Mouse (Mus musculus): ENCODE results near the gene Osbpl9.
A peak's percentile ranks its signal among the peaks of the same experiment; 100 is the strongest.

The Osbpl9 gene

GRCm38 (mm10) chr4:109207524-109207923 lies 5.5 kb upstream of the Osbpl9 start:
- DNase-seq (ENCODE audit: low spot score in 2 of 2), result no peak

GRCm38 (mm10) chr4:109204416-109204815 lies 2.3 kb upstream of the Osbpl9 start:
- no peak for DNase-seq (ENCODE audit: low spot score in 2 of 2)

- DNase-seq (ENCODE audit: low spot score in 2 of 2), result no peak
Observed at GRCm38 (mm10) chr4:109203931-109204330, 1.9 kb upstream of the Osbpl9 start.

GRCm38 (mm10) chr4:109199069-109199468 lies 3.0 kb downstream of the Osbpl9 start:
- DNase-seq (ENCODE audit: low spot score in 2 of 2), result no peak

- no peak for DNase-seq (ENCODE audit: low spot score in 2 of 2)
Observed at GRCm38 (mm10) chr4:109195900-109196629, 6.0 kb downstream of the Osbpl9 start.

GRCm38 (mm10) chr4:109193886-109194285 lies 8.2 kb downstream of the Osbpl9 start:
- no peak for DNase-seq (ENCODE audit: low spot score in 2 of 2)

- no peak for DNase-seq (ENCODE audit: low spot score in 2 of 2)
Observed at GRCm38 (mm10) chr4:109191598-109191997, 10.5 kb downstream of the Osbpl9 start.

- DNase-seq (ENCODE audit: low spot score in 2 of 2), result no peak
Observed at GRCm38 (mm10) chr4:109185616-109186405, 16.3 kb downstream of the Osbpl9 start.

DNA sequence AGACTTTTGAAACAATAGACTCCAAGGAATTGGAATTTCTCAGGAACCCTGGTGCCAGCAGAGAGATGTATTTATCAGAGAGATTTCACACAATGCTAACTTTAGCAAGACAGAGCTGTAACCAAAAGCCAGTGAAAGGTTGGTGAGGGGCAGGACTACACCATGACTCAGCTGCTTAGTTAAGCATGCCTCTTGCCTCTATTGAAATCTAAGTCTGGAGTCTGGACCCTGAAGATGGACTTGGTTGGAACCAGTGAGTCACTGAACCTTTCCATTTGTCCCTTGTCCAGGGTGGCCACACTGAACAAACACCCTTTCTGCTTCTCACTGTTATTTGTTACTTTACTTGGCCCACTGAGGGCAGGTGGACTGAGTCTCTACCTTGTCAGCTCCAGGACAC lies 26.4 kb downstream of the Osbpl9 start:
- no peak for DNase-seq (ENCODE audit: low spot score in 2 of 2)

DNA sequence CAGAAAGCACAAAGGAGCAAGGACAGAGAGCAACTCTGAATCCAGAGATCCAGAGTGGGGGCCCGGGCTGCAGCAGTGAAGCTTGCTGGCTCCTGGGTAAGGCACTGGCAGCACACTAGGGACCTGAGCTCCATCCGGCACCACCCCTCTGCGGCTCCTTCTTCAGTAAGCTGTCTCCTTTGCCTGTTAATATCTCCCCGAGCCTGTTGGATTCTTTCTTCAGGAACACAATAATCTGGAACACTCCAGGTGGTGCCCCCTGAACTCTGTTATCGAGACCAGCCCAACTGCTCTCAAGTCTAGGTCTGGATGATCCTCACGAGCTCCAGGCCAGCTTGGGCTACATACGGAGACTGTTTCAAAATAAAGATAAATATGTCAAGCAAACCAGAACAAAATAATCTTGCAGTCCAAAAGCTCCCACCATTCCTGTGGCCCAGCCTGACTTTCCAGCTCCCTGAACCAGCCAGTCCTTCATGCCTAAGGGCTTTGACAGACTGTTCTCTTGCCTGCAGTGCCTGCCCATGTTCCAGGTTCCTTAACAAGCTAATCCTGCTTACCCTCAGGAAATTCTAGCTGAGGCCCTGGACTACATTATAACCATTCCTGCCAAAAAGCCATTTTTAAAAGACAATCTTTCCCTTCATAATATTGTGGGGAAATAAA lies 28.2 kb downstream of the Osbpl9 start:
- DNase-seq (ENCODE audit: low spot score in 2 of 2), result no peak

GRCm38 (mm10) chr4:109173369-109173768 lies 28.7 kb downstream of the Osbpl9 start:
- no peak for DNase-seq (ENCODE audit: low spot score in 2 of 2)

- DNase-seq (ENCODE audit: low spot score in 2 of 2), result peak; percentile 73 to 86
Observed at GRCm38 (mm10) chr4:109165521-109166173, 36.4 kb downstream of the Osbpl9 start.

DNA sequence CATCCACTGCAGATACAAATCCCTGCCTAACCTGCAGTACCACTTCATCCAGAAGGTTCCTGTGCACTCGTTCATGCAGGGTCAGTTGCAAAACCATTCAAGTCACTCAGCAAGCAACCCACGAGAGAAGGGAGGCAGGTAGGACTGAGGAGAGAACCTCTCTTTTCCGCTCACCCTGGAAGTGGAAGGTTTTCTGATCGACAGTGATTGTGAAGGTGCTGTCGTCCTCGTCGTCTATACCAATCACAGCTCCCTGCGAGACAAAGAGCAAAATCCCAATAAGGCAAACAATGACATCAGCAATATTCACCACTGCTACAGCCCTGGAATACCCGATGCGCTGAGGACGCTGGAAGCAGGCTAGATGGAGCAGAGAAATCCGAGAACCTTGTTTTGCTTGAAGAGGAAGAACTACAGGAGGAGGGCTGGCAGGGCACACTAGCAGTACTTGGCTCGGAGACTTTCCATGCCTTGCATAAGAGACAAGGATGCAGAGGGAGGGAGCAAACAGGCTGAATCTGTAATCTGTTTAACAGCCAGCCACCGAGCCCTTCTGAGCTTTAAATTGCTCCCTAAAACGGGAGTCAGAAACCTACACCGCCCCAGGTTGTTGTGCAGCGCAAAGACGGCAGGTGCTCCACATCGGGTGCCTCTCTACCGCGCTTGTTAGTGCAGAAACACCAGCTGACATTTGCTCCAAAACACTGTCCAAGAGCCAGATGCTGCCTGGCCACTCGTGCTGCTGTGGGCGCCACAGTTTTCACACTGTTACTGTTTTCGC lies 45.4 kb downstream of the Osbpl9 start:
- no peak for DNase-seq (ENCODE audit: low spot score in 2 of 2)

- DNase-seq (ENCODE audit: low spot score in 2 of 2), result no peak
Observed at GRCm38 (mm10) chr4:109156073-109156472, 46.0 kb downstream of the Osbpl9 start.

- DNase-seq (ENCODE audit: low spot score in 2 of 2), result no peak
Observed at GRCm38 (mm10) chr4:109150214-109150613, 51.9 kb downstream of the Osbpl9 start.

GRCm38 (mm10) chr4:109149411-109149810 lies 52.7 kb downstream of the Osbpl9 start:
- no peak for DNase-seq (ENCODE audit: low spot score in 2 of 2)

DNA sequence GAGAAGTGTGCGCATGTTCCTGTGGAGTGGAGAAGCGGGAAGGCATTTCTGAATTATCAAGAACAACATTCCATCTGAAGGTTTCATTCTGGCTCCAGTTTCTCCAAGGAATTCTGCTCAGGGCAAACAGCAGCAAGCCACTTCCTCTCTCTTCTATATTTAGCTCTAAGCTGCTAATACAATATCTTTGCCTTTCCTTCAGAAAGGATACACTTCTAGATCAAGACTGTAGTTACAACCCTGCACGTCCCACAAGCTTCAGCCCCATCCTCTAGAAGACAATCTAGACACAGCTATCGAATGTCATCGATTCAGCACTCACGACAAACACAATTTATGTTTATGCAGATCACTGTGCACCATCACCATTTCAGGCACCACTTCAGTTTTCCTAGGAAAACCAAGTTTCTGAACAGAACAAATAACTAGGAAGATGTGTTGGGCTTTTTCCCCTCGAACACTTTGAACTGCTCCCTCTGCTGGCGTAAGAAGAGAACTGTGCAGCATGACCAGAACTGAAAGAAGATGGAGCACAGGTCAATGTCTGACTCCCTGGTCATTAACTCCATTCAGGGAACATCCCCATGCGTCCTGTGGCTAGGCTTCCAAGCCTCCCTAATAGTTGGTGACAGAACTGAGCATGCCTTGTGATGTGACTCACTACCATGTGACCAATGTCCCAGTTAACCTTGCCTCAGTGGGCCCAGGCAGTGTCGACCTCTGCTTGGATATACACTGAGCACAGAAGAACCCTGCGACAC lies 54.6 kb downstream of the Osbpl9 start:
- DNase-seq (ENCODE audit: low spot score in 2 of 2), result peak in 1 of 2 experiments; percentile 54

- no peak for DNase-seq (ENCODE audit: low spot score in 2 of 2)
Observed at GRCm38 (mm10) chr4:109143091-109143490, 59.0 kb downstream of the Osbpl9 start.

- no peak for DNase-seq (ENCODE audit: low spot score in 2 of 2)
Observed at GRCm38 (mm10) chr4:109138551-109138950, 63.5 kb downstream of the Osbpl9 start.

GRCm38 (mm10) chr4:109136475-109137125 lies 65.5 kb downstream of the Osbpl9 start:
- peak in 1 of 2 experiments; percentile 68 for DNase-seq (ENCODE audit: low spot score in 2 of 2)

Measured in spleen, postnatal 10 days (tissue).